Mouse (Mus musculus) gastrocnemius, postnatal 25 days (tissue): ENCODE data around the gene Itpk1. TPM values are rescaled to one million over a fixed set of nuclear protein-coding genes. Genes with fewer than 3 reads are reported as not detected.

Source experiments
- DNase-seq: peaks from one replicate; pipeline ENCODE4 v3.0.0; 2022
- total RNA-seq, 2 experiments: library from RNA; stranded (reverse); gene quantifications; 1 replicate in 1 of 2; 2 replicates in 1 of 2; pipeline ENCODE4 v1.2.3; 2021

The Itpk1 gene
- total RNA-seq, 2 experiments from 2014 or later = 5.2 to 6.5 TPM

DNA sequence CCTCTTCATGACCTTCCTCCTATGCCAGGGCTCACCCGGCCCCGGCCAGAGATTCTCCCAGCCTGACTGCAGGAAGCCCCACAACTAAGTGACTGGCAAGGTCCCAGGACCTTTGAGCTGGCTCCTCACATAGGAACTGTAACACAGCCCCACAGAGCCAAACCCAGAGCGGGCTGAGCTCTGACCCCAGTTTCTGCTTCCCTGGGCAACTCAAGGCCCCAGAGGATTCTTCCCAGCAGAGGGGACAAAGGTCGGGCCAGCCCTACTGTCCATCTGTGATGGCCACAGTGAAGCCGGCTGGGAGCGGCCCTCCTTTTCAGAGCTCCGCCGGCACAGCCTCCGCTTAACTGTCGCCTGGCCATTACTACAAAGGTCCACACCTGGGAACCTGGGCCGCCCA, 13.6 kb downstream of the Itpk1 start:
- peak; percentile 53 for DNase-seq

DNA sequence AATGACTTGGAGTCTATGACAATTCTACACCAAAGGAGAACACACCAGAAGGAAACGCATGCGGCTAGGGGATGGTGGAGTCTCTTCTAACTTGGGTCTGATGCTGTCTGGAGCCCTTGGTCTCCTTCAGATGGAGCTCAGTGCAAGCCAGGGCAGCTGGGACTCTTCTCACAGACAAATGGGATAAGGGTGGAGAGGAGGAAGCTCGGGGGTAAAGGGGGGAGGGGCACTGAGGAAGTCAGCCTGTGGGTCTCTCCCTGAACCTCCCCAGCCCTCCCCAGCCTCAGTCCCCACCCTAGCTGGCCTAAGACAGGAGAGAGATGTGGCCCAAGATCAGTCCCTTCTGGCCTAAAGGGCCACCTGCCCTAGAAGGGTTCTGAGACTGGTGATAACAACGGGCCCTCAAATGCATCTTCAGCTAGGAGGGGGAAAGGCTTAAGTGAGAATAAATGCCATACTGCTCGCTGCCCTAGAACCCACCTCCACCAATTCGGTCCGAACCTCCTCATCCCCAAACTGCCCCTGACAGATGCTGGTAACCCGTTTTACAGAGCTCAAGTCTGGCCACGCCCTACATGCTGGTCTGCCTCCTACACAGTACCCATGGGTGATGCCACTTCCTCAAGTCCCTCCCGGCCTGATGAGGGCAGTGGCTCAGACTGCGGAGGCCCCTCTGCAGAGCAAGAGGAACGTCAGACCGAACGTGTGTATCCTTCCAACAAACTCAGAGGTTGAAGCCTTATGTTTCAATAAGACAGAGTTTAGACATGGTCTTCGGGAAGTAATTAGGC, 14.8 kb downstream of the Itpk1 start:
- DNase-seq = no peak

DNA sequence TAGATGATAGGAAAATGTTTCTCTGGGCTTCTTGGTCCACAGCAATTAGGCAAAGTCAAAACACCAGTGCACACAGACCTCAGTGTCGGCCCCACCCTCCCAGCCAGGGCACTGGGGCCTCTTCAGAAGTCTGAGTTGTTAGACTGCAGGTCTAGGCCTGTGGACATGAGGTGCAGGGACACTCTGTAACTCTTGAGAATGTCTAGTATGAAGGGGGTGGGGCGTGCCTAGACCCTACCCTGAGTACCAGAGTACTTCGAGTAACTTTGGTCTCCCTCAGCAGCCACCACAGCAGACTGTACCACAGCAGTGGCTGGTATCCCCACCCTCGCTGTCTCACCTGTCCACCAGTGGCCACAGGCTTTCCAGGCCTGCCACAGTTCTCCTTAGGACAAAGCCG, 18.4 kb downstream of the Itpk1 start:
- DNase-seq = no peak

DNA sequence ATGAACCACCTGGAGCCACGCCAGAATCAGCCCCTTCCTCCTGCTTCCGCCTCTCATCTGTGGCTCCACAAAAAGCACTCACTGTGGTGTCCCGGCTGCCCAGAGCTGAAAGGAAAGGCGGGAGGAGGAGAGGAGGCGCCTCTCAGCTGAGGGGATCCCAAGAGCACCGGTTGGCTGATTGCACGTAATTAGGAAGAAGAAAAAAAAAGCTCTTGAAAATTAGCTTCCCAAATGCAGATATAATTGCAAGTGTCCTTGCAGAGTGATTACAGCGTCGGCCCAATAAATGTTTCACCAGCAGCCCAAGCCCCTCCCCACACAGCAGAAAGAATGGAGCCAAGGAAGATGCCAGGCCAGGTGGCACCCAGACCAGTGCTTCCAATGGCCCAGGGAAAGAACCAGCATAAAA, 19.2 kb downstream of the Itpk1 start:
- no peak for DNase-seq

DNA sequence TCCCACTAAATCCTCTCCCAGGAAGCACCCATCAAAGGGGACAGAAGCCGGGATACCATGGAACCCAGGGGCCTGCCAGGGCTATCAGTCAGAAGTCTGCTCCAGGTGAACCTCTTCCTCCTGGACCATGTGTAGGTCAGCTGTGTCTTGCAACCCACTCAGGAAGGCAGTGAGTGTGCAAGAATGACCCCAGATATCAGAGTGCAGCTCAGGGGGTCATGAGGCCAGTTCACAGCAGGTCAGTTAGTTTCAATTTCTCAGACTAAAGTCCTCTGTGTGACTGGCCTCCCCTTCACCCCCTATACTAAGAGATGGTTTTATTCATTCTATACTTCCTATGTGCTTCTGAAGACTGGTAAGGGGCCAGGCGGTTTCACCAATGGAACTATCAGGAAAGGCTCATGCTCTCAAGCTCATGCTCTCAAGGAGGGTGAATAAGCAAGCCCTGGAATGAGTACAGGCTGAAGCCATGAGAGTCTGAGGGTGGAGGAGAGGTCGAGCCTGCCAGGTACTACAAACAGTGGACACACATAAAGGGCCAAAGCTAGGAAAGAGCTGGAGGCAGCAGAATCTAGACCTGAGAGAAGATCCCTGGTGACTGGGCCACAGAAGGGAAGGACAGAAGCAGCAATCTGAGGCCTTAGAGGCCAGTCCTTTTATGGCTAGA, 19.9 kb downstream of the Itpk1 start:
- no peak for DNase-seq

DNA sequence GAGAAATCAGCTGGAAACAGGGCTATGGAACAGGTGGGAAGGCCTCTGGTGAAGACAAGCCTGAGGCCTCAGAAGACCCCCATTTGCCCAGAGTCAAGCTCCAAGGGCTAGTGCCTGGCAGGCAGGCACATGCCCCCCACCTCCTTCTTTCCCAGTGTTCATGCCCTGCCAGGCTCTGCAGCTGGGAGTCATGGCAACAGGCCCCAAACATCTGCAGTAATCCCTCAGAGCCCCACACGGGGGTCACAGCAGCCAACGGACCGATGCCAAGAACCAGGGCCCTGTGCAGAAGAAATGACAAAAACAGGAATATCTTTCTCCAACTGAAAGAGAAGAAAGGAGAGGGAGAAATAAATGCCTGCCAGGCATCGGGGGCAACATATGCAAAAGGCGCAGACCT, 20.8 kb downstream of the Itpk1 start:
- no peak for DNase-seq

DNA sequence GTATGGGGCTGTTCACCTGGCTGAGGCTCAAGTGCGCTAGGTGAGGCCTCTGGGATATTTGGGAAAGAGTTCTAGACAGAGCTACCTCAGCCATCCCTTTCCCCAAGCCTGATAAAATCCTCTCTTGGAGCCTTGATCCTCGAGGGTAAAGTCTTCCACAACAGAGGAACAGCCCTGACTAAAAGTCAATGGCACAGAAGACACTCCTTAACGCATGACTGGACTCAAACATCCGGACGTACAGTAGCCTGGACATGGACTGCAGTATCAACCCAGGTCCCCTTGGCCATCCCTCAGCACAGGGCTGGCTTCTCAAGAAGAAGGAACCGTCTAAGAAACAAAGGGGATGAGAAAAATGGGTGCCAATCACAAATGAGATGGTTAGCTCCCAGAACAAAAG, 21.3 kb downstream of the Itpk1 start:
- no peak for DNase-seq

DNA sequence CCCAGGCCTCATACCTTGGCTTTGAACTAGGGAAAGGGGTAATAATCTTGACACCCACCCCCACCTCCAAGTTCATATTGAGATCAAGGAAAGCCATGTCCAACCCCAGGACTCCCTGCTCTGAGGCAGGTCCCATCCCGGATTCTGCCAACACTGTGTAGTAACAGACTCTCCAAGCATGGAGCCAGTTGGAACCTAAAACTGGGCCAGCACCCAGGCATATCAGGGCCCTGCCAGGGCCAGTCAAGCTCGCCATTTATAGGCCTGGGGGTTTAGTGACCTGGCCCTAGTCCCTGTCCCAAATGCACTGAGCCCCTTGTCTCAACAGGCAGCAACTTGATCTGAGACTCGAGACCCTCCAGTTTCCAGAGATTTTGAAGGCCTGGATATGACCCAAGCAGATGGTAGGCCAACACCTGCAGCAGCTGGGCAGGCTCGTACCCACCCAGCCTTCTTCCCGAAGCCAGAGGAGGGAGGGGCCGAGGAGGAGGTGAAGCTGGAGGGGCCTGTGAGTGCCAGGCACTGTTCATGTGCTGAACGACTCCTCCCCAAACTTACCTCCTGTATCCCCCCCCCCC, 21.9 kb downstream of the Itpk1 start:
- peak; percentile 60 for DNase-seq

DNA sequence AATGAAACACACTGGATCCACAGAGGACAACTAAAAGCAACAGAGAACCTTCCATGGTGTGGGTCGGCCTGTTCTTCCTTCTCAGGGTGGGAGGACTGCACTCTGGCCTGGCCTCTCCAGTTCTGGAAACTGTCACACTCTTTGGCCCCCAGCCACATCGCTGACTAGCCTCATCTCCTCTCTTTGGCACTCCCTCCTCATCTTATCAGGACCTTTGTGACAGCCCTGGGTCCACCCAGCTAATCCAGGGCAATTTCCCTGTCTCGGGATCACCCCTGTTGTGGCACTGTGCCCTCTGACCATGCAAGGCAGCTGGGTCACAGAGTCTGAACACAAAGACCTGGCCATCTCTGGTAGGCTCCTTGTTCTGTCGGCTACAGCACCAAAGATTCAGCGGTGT, 22.6 kb downstream of the Itpk1 start:
- DNase-seq = no peak

DNA sequence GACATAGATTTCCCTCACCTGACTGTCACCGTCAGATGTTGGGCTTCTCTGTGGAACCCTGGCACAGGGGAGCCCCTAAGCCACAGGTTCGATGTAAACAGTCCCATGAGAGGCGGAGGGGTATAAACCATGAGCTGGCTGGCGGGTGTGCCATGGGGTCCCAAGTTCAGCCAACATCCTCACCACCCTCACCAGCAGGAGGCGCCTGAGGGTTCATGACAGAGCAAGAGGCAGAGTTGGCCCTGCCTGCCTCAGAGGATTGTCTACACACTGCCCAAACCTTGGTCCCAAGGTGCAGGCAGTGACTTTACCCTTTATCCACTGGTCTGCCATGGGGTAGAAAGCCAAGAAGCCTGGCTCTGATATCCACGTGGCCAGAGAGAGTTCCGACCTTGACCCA, 23.1 kb downstream of the Itpk1 start:
- DNase-seq = no peak

DNA sequence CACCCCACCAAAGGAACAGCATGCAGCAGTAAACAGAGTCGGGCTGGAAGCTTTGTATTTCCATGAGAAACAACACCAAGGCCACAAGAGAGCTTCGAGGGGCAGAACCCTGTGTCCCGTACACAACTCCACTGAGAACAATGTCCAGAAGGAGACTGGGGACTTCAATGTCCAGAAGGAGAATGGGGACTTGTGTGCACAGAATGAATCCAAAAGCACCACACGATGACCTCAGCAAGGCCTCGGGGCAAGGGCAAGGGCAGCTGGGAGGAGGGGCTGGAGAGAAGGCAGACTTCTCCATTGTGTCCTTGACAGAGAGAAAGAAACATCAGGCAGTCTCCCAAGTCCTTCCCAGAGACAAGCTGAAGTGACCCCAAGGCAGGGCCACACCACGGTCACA, 25.9 kb downstream of the Itpk1 start:
- no peak for DNase-seq

DNA sequence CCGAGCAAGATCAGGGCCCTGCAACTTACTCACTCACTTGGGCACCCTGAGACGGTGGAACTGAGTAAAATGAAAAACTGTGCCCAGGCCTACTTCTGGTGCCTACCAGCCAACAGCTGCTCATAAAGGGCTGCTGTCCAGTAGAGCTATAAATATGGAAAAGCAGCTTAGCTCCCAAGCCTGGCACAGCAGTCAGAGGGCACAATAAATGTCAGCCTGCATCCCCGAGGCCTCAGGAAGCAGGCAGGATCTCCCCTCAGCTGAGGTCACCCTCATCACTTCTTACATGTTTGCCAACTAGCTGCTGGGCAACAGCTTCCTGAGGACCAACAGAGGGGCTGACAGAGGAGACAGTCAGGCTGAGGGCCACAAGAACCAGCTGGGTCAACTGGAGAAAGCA, 27.6 kb downstream of the Itpk1 start:
- DNase-seq = peak; percentile 61

DNA sequence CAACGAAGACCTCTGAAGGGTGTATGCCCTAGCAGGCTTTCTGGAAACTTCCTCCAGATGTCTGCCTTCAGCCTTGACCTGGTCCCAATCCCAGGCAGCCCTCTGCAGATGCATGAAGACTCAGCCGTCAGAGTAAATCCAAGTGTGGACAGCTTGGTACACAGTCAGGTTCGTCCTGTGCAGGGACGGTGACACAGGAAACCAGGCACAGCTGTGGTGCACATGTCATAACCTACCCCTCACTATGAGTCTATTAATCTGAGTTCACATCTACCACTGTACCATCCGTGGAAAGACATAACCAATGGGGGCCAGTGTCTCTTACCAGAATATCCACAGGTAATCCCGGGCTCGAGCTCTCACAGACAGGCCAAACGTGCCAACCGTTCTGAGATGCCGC, 30.2 kb downstream of the Itpk1 start:
- no peak for DNase-seq

DNA sequence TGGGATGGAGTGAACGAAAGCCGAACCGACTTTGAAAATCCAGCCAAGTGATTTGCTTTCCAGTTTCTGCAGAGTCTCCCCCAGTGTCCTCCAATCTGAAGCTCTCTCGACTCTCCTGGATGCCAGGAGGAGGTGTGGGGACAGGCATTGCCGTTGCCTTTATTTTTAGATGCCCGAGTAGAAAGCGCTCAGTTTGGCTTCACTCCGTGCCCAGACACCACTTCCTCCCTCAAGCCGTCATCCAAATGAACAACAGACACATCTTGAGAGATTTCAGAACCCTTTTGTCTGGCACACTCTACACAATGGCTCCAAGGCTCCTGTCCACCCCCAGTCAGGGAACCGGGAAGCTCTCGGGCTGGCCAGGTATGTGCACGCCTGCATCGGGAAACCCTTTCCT, 30.6 kb downstream of the Itpk1 start:
- DNase-seq = no peak

DNA sequence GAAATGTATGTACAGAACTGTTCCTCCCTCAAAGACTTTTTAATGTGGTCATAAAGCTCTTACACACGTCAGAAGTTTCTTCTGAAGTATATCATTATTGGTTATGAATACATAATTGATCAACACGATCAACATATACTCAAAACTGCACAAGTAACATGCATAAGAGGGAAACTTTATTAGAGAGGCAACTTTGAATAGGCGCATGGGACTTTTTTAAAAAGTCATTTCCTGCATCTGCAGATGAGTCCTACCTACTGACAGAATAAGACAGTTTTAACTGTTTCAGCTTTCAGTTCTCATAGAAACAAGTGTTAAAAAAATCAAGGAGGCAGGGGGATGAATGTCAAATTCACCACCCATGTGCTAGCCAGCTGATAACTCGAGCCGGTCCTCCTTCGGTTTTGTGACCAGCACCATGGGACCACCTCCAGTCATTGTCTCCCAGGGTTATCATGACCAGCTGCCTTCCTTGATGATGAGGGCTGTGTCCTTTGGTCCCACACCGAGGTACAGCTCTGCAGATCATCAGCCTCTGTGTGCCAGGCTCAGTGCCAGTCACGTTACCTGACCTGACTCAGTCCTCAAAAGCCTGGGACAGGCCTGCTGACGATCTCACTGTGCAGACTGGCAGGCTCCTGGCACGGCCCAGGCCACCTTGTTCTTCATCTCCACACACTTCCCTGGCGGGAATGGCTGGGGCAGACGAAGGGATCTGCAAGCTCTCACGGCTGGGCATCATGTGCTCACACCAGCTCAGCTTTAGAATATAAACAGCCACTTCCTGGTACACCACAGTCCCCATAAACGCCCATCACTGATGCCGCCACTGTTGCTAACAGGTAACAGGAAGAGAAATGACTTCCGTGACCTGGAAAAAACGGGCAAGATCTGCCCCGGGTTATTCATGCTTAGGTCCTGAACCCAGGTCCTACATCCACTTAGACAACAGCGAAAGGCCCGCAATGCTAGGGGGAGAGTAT, 31.6 kb downstream of the Itpk1 start:
- no peak for DNase-seq

DNA sequence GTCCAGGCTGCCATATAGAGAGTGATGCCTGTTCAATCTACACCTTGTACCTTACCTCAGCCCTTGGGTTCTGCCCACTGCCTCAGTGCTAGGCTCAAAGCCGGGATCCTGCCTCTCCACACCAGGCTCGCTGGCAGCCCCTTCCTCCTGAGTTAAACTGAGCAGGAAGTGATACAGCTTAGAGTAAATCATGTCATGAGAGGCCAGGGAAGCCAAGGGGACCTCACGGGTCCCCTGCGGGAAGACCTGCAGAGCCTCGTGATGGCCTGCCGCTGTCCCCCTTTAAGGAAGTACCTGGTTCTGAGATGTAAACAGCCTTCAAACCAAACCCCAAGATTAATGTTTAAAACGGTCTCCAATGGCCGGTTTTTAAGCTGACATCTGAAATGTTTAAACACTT, 32.6 kb downstream of the Itpk1 start:
- DNase-seq = no peak

DNA sequence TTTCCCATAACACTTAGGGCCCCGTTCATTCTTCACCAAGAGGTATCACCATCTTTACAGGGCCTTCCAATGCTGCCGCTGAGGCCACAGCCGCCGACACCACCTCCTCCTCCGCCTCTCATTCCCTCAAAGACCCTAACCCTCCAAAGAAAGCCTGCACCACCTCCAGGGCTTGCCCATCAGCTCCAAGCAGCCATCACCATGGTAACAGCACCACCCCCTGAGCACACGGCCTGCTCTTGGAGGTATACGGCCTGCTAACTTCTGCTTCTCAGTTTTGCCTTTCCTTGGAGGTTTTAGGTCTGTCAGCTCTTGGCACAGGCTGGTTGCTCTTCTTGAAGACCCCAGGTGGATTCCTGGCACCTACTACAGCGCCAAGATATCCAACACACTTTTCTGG, 33.9 kb downstream of the Itpk1 start:
- DNase-seq = no peak

DNA sequence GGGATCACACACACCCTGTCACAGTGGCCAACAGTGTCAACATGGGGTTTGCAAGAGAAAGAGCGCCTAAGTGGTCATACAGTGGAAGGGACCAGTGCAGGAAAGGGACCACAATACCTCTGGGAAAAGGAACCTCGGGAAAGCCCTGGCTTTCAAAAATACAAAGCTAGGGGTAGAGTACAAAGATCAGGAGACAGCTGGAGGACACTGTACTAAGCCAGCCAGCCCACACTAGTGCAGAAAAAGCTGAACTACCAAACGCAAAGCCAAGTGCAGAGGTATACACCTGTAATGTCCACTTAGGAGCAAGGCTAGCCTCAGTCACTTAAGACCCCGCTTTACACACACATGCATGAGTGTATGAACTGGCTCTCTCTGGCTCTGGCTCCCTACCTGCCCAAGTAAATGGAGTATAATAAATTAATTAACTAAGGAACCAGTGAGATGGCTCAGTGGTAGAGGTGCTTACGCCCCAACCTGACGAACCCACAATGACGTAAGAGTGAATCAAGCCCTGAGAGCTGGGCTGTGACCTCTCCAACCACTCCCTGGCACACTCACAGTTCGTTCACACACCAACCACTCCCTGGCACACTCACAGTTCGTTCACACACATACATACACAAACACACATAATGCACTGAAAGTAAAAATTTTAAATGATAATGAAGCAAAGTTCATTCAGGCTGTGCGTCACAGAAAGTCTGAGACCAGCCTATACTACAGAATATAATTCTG, 39.1 kb downstream of the Itpk1 start:
- DNase-seq = no peak

DNA sequence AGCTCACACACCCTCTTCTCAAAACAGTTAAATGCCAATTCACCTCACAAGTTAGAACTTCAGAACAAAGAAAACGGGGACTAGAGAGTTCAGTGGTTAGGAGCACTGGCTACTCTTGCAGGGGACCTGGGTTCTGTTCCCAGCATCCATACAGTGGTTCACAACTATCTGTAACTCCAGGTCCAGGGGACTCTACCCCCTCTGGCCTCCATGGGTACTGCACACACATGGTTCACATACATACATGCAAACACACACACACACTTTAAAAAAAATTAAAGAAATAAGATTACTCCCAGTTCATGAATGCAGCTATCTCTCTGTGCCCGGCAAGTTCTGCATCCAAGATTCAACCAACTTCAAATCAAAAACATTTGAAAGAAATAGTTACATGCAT, 40.7 kb downstream of the Itpk1 start:
- DNase-seq = no peak

DNA sequence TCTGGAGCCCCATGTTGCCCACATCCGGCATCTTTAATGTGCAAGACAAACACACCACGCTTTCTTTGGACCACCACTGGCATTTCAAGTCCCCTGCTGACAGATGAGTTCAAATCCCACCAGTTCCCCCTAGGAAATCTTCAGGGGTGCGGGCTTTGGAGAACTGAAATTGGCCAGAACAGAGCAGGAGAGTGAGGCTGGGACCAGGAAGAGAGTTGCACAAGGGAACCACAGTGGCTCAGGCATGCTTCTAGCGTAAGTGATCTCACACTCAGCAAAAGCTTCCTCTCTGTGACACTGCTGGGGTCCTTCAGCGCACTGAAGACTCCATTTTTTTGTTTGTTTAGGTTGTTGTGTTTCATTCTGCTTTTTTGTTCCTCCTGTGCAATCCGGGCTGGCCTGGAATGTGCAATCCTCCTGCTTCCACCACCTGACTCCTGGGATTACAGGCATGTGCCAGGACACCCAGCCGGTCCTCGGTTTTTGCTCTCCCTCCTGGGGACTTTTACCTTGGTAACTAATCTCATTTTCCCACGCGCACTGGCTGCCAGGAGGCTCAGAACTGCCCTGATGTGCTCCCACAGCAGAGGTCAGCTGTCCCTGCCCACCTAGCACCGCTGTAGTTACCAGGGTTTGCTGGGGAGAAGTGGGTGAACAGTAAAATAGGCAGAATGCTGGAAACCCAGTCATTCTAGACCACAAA, 41.2 kb downstream of the Itpk1 start:
- no peak for DNase-seq

DNA sequence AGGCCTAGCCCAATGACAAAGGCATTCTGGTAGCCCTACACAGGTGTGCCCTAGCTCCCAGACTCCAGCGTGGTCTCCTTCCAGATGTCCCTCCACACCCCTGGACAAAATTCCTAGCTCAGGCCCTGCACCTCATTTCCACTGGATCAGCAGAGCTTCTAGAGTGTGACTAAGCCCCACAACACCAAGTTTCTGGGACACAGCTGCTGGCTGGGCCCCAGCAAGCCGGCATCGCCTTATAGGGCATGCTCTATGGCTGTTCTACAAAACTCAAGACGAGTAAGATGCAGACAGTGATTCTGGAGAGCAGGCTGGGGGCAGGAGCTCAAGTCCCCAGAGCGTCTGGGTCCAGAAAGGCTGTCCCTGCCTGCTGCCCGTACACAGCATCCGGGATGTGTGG, 43.0 kb downstream of the Itpk1 start:
- peak; percentile 40 for DNase-seq
